Mouse (Mus musculus): ENCODE measurements around the gene Cpeb1. TPM values are rescaled to one million over a fixed set of nuclear protein-coding genes. Genes with fewer than 3 reads are reported as not detected.

Gene Cpeb1
- 1 to 10 TPM in 1 of 2 experiments, under 1 TPM in 1; 0.16 to 1.0 TPM for polyA plus RNA-seq (2012; fragmentation: generic; extraction: Trizol)

GRCm38 (mm10) chr7:81455155-81455651 is at the start of gene Cpeb1:
Gene Cpeb1 (minus strand): TSS chr7:81455465.

DNA sequence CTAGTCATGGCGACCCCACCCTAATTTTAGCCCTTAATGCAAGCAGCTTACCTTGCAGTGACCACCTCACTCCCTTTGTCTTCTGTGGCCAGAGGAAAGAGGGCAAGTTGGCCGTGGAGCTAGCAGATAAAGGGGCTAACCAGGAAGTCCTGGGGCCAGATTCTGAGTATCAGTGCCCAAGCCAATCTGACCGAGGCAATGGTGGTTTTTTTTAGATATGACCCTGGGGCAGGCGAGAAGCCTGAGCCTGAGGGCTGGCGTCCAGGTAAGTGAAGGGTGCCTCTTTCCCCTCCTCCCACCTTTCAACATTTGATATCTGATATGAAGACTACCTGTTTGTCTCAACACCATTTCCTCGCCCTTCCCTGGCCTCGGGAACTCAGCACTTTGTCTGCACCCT is 42.9 kb upstream of the Cpeb1 start, which contains the start of gene BC048679:
Gene BC048679 (minus strand): TSS at position 101 of the 400 bp plus-strand sequence.

GRCm38 (mm10) chr7:81493331-81494021 is 38.2 kb upstream of the Cpeb1 start, which contains the start of gene Ap3b2:
Gene Ap3b2 (minus strand): TSS chr7:81493925.

DNA sequence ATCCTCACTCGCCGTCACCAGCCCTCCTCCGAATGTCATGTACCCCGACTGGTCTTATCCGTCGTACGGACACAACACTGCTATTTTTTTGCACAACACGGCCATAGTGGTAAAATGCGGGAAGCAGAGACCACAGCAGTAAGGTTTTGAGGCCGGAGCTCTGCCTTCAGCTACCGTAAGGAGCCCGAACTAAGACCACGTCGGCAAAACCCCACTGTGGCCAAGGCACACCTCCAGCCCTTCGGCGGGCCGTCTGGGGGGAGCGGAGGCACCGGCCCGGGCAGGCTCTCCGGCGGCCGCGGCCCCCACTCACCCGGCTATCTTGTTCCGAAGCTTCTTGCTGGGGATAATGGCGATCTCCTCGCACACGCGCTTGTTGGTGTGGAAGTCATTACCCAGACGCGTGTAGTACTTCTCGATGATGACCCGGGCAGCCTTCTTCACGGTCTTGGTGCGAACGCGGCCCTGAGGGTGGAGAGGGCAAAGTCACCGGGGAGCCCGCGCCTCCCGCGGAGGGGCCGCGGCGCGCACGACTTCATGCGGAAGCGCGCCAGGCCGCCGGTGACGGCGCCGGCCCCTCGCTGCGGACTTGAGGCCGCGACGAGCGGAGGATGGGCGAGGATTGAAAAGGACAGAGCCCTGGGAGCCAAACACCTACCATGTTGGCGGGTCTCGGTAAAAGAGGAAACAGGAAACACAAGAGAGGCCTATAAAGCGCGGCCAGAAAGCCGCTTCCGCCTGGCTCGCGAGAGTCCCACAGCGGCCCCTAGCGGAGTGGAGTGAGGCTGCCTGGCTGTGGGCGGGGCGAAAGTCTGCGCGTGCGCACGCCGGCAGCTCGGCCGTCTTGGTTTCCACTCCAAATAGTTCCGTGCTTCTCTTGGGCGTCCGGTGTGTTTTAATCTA is 110.5 kb downstream of the Cpeb1 start, which contains the start of gene Rps17:
Gene Rps17 (minus strand): TSS at position 711 of the 903 bp plus-strand sequence.

Other genes with a start within 250 kb of the Cpeb1 start
- under 1 TPM; 0.13 to 0.61 TPM for gene Pde8a, start 241.9 kb downstream of the Cpeb1 start, polyA plus RNA-seq (2012; fragmentation: generic; extraction: Trizol)
- 1,000 to 10,000 TPM; 2,242 to 4,097 TPM for gene Rps17, start 110.2 kb downstream of the Cpeb1 start, polyA plus RNA-seq (2012; fragmentation: generic; extraction: Trizol)
- under 1 TPM; 0.04 to 0.12 TPM for gene Ap3b2, start 38.5 kb upstream of the Cpeb1 start, polyA plus RNA-seq (2012; fragmentation: generic; extraction: Trizol)
- gene BC048679, start 42.8 kb upstream of the Cpeb1 start, polyA plus RNA-seq (2012; fragmentation: generic; extraction: Trizol): not detected
- under 1 TPM in 1 of 2 experiments, not detected in 1; 0.02 TPM for gene Fsd2, start 111.5 kb upstream of the Cpeb1 start, polyA plus RNA-seq (2012; fragmentation: generic; extraction: Trizol)
- gene Whamm, start 115.8 kb upstream of the Cpeb1 start, polyA plus RNA-seq (2012; fragmentation: generic; extraction: Trizol): 1 to 10 TPM; 2.1 to 6.8 TPM

Data from C3H10T1/2 (cell line).